Mouse (Mus musculus): ENCODE measurements around the gene Creb5.

DNA sequence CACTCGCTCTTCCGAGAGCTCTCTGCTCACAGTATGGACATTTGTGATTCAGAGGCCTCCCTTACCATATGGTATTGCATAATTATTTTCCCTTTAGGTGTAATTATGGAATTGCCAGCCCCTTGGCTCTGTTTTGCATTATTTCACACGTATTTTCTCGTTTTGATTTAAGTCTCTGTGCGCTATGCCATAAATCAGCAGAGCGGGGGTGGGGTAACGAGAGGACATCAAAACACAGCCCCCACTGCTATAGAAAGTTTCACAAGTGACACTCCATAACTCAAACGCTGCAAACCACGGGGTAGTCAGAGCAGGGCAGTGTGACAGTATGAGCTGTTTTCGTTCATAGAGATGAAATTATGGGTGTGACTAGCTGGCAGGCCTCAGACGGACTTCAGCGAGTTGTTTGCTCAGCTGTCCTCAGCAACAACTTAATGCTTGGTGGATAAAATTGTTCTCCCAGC is 367.3 kb downstream of the Creb5 start:
- TF ChIP-seq TAL1 (IDR thresholded peaks at IDR 0.05; ENCODE audit: low read length) = no peak
- TF ChIP-seq GATA1 (IDR thresholded peaks at IDR 0.05; ENCODE audit: low read length) = no peak

Measured in erythroblast, embryonic 14.5 days (primary cell).